Mouse (Mus musculus) fat pad, adult 2 months (tissue): ENCODE results near the gene Gnmt.
"Not testable (repeated sequence)": the region's sequence is repeated elsewhere in the genome, so short reads cannot be mapped to it uniquely, and the experiment has no call there.

Experiments used
- DNase-seq: peaks from one replicate; pipeline ENCODE4 v3.0.0-alpha.2; 2011; ENCODE audit warnings: low read depth, low spot score; ENCODE audit errors: extremely low read depth

Gene Gnmt

GRCm38 (mm10) chr17:46728904-46729318 is at the start of gene Gnmt:
Gene Gnmt, minus strand, starts transcription at chr17:46729168.
- no peak for DNase-seq

- no peak for DNase-seq
Observed at GRCm38 (mm10) chr17:46776087-46776486, 47.1 kb upstream of the Gnmt start.

DNA sequence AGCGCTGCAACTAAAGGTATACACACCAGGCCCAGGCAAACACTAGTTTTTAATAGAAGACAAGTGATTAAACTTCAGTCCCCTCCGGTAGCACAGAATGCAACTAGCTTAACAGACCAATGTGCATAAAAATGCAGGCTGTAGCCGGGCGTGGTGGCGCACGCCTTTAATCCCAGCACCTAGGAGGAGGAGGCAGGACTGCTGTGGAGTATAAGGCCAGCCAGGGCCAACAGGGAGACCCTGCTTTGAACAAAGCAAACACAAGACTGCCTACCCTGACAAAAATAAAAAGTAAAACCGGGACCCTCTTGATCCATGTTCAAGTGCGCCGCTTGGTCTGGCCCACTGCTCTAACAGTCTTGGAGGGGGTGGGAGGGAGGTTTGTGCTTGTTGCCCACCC is 46.1 kb upstream of the Gnmt start:
- DNase-seq, result no peak

DNA sequence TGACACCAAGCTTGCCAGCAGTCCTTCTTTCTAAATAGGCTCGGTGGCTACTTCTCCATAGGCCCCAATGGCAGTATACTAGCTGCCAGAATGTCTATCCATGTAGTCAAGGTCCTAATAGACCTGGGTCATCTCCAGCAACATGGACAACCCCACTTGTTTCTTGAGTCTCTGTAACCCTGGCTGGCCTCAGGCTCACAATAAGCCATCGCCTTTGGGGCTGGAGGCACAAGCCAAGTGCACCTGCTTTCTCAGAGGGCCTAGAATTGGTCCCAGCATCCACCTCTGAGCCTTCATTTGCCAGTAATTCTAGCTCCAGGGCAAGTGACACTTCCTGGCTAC is 45.1 kb upstream of the Gnmt start:
- DNase-seq, result no peak

- no peak for DNase-seq
Observed at GRCm38 (mm10) chr17:46773278-46774130, 44.5 kb upstream of the Gnmt start.

DNA sequence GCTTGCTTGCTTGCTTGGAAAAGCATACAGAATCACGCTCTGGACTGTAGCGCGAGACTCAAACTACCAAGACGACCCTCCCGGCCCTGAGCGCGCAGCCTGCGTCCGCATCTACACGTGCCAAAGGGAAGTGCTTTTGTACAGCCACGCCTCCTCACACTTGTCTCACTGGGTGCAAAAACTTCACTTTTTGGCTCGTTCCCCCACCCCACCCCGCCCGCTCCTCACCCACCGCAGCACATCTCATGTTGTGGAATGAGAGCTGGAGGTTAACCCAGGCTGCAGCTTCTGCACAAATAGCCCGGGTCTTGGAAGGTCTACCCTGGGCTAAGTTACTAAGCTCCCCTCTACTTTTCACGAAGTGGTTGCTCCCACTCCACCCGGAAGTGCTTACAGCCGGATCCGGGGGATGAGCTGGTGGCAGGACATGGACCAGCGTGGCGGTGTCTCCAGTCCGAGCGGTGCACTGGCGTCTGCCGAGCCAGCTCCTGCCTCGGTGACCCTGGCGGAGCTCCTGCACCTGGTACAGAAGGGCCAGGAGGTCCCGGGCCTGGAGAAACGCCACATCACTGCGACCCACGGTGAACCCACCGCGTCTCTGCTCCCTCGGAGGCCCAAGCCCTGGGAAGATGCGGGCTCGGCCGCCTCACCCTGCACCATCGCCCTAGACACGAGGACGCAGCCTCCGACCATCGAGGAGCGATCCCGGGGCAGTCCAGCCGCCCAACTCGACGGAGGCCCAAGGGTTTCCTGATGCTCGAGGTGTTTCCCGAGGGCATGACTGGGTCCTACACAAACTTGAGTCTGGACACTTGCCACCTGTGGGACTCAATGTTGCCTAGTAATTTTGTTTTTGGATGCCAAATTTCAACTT is 43.7 kb upstream of the Gnmt start, which contains the start of gene 2310039H08Rik:
Gene 2310039H08Rik (plus strand): TSS at position 232 of the 874 bp plus-strand sequence.
- DNase-seq, result no peak

- DNase-seq, result no peak
Observed at GRCm38 (mm10) chr17:46772038-46772403, 43.1 kb upstream of the Gnmt start.

DNA sequence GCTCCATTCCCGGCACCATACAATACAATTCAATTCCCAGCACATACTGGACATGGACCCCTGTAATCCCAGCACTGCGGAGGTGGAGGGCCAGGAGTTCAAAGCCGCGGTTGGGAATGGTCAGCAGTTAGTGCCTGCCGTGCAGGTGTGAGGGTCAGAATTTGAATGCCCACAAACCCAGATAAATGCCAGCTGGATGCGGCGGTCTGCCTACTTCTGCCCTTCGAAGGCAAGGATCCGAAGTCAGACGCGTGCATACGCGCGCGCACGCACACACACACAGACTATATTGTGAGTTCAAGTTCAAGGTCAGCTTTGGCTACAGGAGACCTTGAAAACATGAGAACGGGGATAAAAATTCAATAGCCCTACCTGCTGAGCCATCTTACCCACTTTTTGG is 42.6 kb upstream of the Gnmt start:
- DNase-seq, result no peak

DNA sequence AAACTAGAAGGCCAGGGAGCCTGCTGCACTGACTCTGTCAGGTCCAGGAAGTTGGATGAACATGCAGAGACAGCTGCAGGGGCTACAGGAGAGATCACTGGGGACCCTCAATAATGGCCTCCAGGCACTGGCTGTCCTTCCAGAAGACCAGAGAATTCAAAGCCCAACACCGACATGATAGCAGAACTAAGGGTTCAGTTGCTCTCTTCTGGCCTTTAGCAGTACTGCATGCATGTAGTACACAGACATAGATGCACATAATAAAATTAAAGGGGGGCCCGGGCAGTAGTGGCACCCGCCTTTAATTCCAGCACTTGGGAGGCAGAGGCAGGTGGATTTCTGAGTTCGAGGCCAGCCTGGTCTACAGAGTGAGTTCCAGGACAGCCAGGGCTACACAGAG is 42.1 kb upstream of the Gnmt start:
- no peak for DNase-seq

DNA sequence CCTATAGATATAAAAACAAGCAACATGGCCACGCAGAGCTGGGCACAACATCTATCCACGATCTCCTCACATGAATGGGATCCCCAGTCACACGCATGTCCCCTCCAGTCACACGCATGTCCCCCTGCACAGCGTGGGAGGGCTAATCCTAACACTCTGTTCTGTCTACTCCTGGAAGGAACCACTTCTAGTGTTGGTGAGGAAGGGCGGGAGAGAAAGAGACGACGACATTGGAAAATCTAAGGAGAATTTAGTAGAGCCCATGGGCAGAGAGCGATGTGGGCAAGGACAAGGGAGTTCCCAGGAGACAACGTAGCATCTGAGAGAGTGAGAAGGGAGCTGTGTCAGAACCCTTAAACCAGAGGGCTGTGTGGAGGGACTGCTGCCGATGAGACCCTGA is 41.6 kb upstream of the Gnmt start:
- DNase-seq, result no peak

DNA sequence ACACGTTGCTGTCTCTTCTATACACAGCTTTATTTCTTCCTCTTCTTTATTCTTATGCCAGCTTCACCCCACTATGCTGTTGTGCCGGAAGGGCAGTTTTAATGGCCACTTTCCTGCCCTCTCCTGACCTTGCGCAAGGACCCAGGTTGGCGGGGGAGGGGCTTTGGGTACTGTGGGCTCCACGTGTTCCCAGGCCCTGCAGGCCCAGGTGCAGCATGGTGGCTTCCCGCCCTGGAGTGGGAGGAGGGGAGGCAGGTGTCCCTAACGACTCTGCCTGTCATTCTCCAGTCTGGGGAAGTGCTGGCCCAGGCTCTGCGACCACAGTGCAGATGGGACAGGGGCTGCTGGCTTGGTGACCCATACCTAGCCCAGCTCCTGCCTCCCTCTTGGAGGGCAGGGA is 38.9 kb upstream of the Gnmt start:
- DNase-seq, result no peak

DNA sequence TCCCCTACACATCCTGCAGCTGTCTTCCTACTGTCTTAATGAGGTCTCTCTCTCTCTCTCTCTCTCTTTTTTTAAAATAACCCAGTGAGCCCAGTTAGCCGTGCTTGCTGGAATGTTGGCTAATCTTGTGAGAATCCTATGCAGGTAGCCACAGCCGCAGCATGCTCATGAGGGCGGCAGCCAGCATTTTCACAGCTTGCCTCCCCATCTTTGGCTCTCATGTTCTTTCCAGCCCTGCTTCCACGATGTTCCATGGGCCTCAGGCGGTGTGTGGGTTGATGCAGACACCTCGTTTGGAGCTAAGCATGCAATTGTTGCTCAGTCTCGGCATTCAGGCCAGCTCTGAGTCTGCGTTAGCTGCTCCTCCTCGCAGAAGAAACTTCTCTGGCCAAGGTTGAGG is 35.9 kb upstream of the Gnmt start:
- not testable (repeated sequence) for DNase-seq

DNA sequence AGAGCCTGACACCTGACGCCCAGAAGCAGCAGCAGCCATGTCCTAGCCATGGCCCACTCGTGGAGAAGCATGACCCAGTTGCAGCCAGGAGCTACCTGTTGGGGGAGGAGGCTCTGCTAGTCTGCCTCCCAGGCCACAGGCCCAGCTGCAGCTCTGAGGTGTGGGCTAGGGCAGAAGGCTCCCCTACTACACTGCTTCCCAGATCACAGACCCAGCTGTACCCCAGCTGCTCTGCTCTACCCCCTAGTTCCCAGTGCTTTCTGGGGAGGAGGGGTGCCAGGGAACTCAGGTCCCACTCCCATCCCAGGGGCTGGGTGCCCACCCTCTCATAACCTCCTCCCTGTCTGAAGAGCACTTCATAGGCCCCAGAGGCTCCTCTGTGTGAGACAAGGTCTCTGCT is 34.6 kb upstream of the Gnmt start, which contains the start of gene Ptcra:
Gene Ptcra (minus strand): TSS at position 169 of the 400 bp plus-strand sequence.
- no peak for DNase-seq

DNA sequence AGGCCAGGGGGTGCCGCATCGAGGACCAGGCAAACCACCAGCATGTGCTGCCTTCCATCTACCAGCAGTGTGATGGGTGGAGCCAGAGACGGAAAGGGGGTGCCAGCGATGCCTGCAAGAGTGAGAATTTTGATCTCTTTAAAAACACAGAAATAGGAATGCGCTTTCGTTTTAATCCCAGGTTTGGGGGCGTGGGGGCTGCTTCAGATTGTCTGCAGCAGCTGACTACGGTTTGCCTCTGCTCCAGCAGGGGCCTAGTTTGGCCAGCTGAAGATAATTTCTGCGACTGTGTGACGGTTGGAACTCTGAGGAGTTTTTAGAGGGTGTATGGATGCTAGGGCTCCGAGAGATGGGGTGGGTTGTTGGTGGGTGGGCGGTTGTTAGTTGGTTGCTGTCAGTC is 29.8 kb upstream of the Gnmt start:
- no peak for DNase-seq

DNA sequence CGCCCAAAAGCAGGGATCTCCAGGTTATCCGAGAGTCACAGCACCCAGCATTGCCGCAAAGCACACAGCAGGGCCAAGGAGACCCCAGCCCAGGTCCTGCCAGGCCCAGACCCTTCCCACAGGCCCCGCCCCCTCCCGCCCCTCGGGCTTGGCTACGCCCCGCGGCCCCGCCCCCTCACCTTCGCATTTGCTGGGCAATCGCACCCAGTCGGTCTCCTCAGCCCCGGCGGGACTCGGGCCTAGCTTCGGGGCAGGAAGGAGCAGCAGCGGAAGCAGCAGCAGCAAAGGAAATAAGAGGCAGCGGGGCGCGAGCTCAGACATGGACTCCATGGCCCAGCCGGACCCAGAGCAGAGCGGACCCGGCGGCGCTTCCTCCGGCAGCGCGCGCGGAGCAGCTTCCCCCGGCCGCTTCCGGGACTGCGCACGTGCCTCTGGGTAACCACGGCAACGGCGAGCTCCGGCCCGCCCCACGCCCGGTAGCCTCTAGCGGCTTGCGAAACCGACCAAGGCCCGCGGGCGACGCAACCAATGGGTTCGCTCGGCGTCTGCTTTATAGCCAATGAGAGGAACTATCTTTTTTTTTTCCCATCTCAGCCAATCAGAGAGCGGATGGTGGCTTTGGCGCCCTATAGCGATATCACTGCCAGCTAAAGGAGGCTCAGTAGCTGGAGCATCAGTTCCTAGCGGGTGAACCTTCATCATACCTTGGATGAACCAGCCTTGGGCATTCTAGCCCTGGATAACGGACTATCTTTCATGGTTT is 23.0 kb upstream of the Gnmt start, which contains the start of gene Cnpy3:
Gene Cnpy3 (minus strand): TSS at position 421 of the 763 bp plus-strand sequence.
- DNase-seq, result no peak

GRCm38 (mm10) chr17:46751056-46751793 is 22.3 kb upstream of the Gnmt start:
- DNase-seq, result no peak

DNA sequence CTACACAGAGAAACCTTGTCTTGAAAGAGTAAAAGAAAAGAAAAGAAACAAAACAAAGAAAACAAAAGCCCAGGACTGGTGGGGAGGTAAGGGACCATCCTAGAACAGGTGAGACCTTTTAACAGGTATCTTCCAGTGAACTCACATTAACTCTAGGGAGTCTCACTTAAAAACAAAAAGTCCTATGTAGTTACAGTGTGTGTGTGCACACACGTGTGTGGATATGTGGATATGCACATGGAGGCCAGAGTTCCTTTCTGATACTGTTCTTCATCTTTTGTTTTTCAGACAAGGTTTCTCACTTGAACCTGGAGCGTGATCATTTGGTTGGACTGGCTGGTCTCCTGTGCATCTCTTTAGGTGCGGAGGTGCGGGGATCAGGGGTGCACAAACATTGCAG is 21.6 kb upstream of the Gnmt start:
- no peak for DNase-seq

DNA sequence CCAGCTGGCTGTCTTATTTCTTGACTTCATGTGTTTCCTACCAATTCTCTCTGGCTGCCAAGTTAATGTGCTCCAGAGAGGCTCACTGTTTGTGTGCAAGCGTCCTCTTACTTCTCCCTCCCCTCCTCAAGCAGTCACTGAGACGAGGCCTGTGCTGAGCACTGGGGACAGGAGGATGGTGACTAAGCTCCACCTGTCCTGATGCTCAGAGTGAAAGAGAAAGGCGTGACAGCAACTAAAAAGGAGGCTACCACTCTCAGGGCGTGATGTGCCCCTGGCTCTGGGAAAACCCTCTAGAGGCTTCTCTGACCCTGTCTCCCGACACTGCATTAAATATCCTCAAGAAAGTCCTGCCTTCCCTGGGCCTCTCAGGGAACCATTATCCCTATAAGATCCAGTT is 20.3 kb upstream of the Gnmt start:
- no peak for DNase-seq

DNA sequence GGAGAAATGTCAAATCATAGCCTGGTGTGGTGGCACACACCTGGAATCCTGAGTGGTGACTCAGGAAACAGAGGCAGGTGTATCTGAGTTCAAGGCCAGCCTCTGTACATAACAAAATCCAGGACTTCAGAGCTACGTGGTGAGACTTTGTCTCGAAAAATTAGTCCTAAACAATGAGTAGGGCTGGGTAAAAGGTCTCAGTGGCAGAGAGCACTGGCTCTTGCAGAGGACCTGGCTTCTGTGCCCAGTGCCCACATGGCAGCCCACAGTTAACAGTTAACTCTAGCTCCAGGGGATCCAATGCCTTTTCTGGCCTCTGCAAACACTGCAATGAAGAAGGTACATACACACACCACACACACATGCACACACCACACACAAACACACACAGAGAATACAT is 18.8 kb upstream of the Gnmt start:
- DNase-seq, result no peak

- DNase-seq, result no peak
Observed at GRCm38 (mm10) chr17:46747234-46747633, 18.3 kb upstream of the Gnmt start.

DNA sequence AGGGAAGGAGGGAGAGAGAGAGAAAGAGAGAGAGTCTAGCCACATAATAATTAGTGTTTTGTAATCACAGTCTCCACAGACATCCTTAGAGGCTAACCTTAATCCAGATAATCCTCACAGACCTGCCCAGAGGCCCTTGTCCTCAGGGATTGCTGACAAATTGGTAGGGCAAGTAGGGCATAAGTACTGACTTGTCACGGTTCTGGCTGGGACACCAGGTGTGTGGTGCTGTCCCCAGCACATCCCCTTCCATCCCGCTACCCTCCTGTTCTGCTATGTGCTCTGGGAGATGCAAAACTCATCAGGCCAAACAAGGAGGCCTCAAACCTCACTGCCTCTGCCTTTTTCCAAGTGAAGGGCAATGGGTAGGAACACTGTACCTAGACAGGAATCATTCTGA is 16.5 kb upstream of the Gnmt start:
- DNase-seq, result no peak
